ENCODE assay signal across 10 mouse cellular contexts in the genomic region with DNA sequence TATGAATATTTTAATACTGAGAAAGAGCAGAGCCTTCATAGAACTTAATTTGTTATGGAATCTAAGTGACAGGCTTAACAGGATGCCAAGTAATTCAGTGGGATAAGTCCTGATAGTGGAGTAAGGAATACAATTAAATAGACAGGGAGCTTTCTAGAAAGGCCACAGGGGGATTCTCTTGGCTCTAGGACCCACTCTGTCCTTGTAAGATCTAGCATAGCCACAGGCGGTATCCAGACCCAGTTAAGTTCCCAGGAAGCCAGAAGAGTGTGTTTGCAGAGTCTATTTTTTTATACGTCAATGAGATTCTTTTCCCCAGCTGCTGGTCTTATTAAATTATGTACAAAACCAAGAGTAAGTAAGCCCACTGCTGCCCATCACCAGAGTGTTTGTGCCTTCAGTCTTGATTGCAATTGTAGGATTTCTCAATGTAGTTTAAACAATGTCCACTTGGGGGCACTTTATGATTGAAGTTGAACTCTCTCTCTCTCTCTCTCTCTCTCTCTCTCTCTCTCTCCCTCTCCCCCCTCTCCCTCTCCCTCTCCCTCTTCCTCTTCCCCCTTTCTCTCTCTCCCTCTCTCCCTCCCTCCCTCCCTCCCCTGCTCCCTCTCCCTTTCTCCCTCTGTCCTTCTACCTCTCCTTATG. TPM values are rescaled to one million over a fixed set of nuclear protein-coding genes. Genes with fewer than 3 reads are reported as not detected.
DNase-seq lines count a peak whose midpoint lies in the region; ATAC-seq lines count a peak whose summit lies in the region.
"Had no signal": no experiment of that assay in that cellular context is flagged by ENCODE, and none has a peak within 500 bp of the region (broad histone marks: within the 10 kb centered on the region; RNA-seq: fewer than 3 reads in every experiment).

No protein-coding gene starts in this region.

- peaks cover 4% of the 10 kb centered on the region; the same call in 1 of the 2 replicates for H3K27me3 ChIP-seq in midbrain, embryonic 14.5 days (ENCODE audit: control insufficient read depth, insufficient read depth, low read length)

- H3K9me3 ChIP-seq in midbrain, embryonic 14.5 days (ENCODE audit: control insufficient read depth, low read length) = no peaks in the 10 kb centered on the region

- peak; percentile 29 for DNase-seq in cerebellum, adult 9-10 months
- peak; percentile 17 for DNase-seq in left cerebral cortex, adult 11 months (ENCODE audit: low spot score)
- DNase-seq in left cerebral cortex, postnatal 36 days (ENCODE audit: low spot score in 2 of 2) = no peak
- DNase-seq in brain, adult 2 months (ENCODE audit: low read depth, low spot score) = peak; percentile 34
- peak; percentile 87 for DNase-seq in midbrain, embryonic 14.5 days
- DNase-seq in B cell, adult 2 months = no peak
- DNase-seq in kidney, adult 11 months = no peak

- 59% methylated on average over 2 of the region's 2 CpGs for WGBS in midbrain, embryonic 14.5 days

- H3K36me3 ChIP-seq in midbrain, embryonic 14.5 days (ENCODE audit: control insufficient read depth, insufficient read depth, low read length) = no peaks in the 10 kb centered on the region

- ATAC-seq in cerebellum, adult (ENCODE audit: insufficient number of reproducible peaks, low FRiP score, low TSS enrichment) = no peak
- peak; percentile 43; the same call in 1 of the 2 replicates for ATAC-seq in midbrain, embryonic 14.5 days (ENCODE audit: low FRiP score, low TSS enrichment)
- ATAC-seq: inflammation-experienced regulatory T-cells, adult 6 months had no signal

- H3K4me3 ChIP-seq in midbrain, embryonic 14.5 days (replicated peaks; ENCODE audit: low read depth, low read length) = no peak overlapping the region

- no peak overlapping the region for H3K9ac ChIP-seq in midbrain, embryonic 14.5 days (replicated peaks; ENCODE audit: low read length)

- intact Hi-C loops in left cerebral cortex, postnatal 36 days (cut with DNase I) = loop anchor here (2.0 kb wide), 1 partner anchor 172 kb away; no protein-coding TSS in a partner anchor

- no peak overlapping the region for H3K4me2 ChIP-seq in midbrain, embryonic 14.5 days (ENCODE audit: low read length)

- no peak overlapping the region for H3K27ac ChIP-seq in midbrain, embryonic 14.5 days (replicated peaks; ENCODE audit: low read depth, low read length)

- H3K4me1 ChIP-seq in midbrain, embryonic 14.5 days (ENCODE audit: control insufficient read depth, insufficient read depth, low read length) = no peaks in the 10 kb centered on the region

RNA-seq across cellular contexts. Expression of gene Them7, which starts 32.4 kb away (rescaled TPM):
- not detected for total RNA-seq in left cerebral cortex, postnatal 36 days (2021)
- polyA plus RNA-seq in midbrain, embryonic 14.5 days (2014; fragmentation: Nextera tagmentation; extraction: Ambion mirVana) = not detected in 2 replicates
- polyA plus RNA-seq: inflammation-experienced regulatory T-cells, adult 6 months; small intestine, adult 2 months had no signal

Comparison
In these comparisons a context has a peak if more than half of its experiments do, and no peak if none do; other contexts are left out.
1. DNase-seq: peak in cerebellum, adult 9-10 months (single experiment), left cerebral cortex, adult 11 months (single experiment), brain, adult 2 months (single experiment) and midbrain, embryonic 14.5 days (single experiment); none in left cerebral cortex, postnatal 36 days (0 of 2), B cell, adult 2 months (0 of 2) and kidney, adult 11 months (single experiment).